Mouse (Mus musculus) adrenal gland, adult 18-20 months (tissue): ENCODE results near the gene Tro. TPM values are rescaled to one million over a fixed set of nuclear protein-coding genes. Genes with fewer than 3 reads are reported as not detected.

Experiments
- DNase-seq, 2 experiments: peaks; one replicate each; pipeline ENCODE4 v3.0.0; 2021 to 2022; ENCODE audit warnings: low spot score in 2 of 2
- long read RNA-seq, 2 experiments: library from polyadenylated mRNA; stranded (forward); transcript quantifications; one replicate each; pipeline ENCODE4 v2.0.0; 2021
- total RNA-seq, 2 experiments: library from RNA; stranded (reverse); gene quantifications; 1 replicate in 1 of 2; 2 replicates in 1 of 2; pipeline ENCODE4 v1.2.3; 2021

Gene Tro
- total RNA-seq = 10 to 100 TPM in 1 of 2 experiments, 1 to 10 TPM in 1; 9.2 to 10.3 TPM
- long read RNA-seq, experiment 1, partial matches to known transcripts = 1 of 4 reads
- long read RNA-seq, experiment 1, other reads (novel, unspliced or antisense) = 3 of 4 reads
- long read RNA-seq, experiment 2, partial matches to known transcripts = 2 of 5 reads
- long read RNA-seq, experiment 2, other reads (novel, unspliced or antisense) = 3 of 5 reads

DNA sequence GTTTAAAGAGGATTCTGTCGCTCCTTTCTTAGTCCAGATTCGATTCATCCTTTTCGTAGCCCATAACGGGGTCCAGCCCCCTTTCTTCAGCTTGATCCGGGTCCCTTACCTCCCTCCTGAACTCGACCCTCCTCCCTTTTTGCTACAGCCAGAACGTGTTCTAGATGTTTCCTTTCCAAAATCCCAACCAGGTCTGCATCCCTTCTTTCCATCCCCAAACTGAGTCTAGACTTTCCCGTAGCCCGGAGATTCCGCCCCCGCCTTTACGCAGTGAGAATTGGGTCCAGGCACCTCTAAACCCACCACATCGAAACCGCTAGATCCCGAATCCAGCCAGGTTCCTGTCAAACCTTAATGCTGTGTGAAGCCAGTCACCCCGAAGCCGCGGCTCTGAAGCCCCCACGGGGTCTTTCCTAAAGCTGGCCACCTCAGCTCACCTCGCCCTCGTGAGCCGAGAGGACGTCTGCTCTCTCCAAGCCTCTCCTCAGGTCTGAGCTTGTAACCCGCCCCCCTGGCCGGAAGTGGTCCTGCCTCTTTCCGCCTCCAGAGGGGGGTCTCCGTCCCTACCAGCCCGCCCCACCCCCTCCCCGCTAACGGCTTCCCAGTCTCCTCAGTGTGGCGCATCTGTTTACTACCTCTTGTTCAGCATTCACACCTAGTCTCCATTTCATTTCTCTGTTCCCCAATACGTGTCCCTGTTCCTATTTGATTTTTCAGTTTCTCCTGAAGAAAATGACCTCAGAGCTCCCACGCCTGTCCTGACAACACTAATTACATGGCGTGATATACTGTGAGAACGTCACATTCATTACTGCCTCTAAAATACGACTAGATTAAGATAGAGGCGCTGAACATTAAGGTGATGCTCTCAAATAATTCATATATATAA, at the start of gene Tro:
Tro (minus strand) TSS at position 676 of the 889 bp plus-strand sequence.
- no peak for DNase-seq

DNA sequence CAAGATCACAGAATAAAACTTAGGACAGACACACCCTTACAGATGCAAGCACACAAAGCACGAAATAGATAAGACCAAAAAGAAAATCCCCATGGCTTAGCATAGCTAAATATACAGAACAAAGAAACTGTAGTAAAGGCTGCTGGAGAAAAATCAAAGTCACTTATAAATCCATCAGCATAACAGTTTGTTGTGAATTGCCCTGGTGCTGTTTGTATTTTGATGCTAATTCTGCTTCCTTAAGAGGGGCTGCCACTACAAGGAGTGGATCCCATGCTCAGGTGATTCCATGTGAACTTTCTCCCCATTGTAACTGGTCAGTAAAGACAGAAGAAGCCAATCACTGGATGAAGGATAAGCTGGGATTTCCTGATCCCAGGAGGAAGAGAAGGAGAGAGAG, 20.1 kb upstream of the Tro start:
- no peak for DNase-seq

DNA sequence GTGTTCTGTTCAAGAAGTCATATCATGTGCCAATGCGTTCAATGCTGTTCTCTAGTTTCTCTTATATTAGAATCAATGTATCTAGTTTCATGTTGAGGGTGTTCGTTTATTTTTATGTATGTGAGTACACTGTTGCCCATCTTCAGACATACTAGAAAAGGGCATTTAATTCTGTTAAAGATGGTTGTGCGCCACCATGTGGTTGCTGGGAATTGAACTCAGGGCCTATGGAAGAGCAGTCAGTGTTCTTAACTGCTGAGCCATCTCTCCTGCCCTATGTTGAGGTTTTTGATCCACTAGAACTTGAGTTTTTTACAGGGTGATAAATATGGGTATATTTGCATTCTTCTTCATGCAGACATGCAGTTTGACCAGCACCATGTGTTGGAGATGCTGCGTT, 5.4 kb upstream of the Tro start:
- peak; percentile 14 to 27 for DNase-seq

DNA sequence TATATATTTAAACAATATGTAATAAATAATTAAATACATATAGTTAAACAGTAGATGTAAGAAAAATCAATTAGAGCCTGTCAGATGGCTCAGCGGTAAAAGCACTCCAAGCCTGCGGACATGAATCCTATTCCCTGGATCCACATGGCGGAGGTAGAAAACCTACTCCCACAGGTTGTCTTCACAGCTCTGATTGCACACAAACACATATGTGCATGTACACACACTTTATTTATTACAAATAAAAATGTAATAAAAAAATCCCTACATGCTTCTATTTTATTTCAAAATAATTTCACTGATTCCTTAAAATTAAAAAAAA, 375 bp upstream of the Tro start:
- DNase-seq = no peak

DNA sequence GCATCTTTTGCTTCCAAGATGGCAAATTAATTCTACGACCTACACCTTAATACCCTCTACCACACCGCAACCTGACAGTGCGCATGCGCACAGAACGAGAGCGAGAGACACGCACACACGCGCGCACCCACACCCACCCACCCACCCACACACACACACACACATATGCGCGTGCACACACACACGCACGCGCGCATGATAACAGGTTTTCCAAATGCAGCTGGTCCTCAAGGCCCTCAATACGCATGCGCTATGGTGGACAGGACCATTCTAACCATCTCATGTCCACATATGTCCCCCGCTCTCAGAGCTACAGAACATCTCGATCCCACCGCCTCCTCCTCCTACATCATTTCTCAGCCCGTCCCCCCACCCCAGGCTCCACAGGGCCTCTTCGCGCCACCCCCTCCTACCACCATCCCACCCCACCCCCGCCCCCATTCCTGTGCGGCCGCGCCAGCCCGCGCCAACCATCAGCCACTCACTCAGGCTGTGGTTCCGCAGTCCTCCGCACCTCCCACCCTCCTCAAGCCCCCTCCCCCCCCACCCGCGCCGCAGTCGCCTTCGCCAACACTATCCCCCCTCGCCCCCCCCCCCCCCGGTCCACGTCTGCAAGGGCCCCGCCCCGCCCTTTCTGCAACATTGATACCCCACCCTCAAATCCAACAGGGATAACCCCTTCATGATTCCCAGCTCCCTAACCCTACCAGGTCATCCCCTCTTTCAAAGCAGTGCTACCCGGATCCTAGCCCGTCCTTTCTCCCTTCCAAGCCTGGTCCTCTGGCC, 1.1 kb downstream of the Tro start:
- DNase-seq = no peak

DNA sequence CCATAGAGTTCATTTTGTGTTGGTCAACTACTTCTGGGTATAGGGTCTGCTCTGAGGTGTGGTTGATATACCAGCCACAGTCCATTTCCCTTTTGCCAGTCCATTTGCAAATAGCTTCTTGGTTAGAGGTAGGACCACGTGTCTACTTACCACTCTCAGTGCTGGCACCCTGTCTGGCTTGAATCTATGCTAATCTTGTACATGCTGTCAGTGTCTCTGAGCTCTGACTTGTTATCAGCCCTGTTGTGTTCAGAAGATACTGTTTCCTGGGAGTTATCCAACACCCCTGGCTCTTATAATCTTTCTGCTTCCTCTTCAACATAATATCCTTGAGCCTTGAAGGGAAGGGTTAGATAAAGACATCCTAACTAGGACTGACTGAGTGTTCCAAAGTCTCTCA, 21.0 kb downstream of the Tro start:
- DNase-seq = no peak

DNA sequence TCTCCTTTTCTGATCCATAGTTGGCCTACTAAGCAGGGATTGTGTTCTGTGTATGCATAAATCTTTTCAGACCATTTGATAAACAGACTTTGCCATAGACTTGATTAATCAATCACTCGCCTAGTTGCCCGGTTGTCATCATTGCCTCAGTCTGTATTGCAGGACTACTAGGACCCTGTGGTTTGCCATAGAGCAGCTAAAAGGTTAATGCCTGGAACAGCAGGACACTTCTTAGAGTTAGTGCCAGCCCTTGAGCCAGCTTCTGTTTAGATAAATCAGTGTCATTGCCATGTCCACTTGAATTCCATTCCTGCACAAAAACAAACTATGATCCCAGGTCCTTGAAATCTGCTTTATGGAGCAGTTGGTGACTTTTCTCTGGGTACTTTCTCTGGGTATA, 58.5 kb downstream of the Tro start:
- DNase-seq = no peak

Other genes starting within 250 kb of the Tro start
- 10 to 100 TPM; 19.1 to 24.0 TPM for gene Tmem29, start 198.4 kb downstream of the Tro start, total RNA-seq
- 10 to 100 TPM; 23.4 to 73.6 TPM for gene Alas2, start 110.2 kb downstream of the Tro start, total RNA-seq
- gene Pfkfb1, start 69.4 kb downstream of the Tro start, total RNA-seq = 10 to 100 TPM in 1 of 2 experiments, 1 to 10 TPM in 1; 8.9 to 10.6 TPM
- 10 to 100 TPM; 11.8 to 13.6 TPM for gene Apex2, start 67.7 kb downstream of the Tro start, total RNA-seq
- 10 to 100 TPM; 65.3 to 90.0 TPM for gene Maged2, start 156.8 kb upstream of the Tro start, total RNA-seq